Mouse (Mus musculus): ENCODE data around the gene Mapk1ip1l.
"Not testable (repeated sequence)": the region's sequence is repeated elsewhere in the genome, so short reads cannot be mapped to it uniquely, and the experiment has no call there.

Mapk1ip1l gene

GRCm38 (mm10) chr14:47304814-47305405 is 6.8 kb downstream of the Mapk1ip1l start:
- DNase-seq (ENCODE audit: low spot score), result no peak

GRCm38 (mm10) chr14:47305933-47306332 is 7.9 kb downstream of the Mapk1ip1l start:
- no peak for DNase-seq (ENCODE audit: low spot score)

- no peak for DNase-seq (ENCODE audit: low spot score)
Observed at GRCm38 (mm10) chr14:47307669-47308068, 9.6 kb downstream of the Mapk1ip1l start.

- no peak for DNase-seq (ENCODE audit: low spot score)
Observed at GRCm38 (mm10) chr14:47309061-47309460, 11.0 kb downstream of the Mapk1ip1l start.

GRCm38 (mm10) chr14:47310342-47311181 is 12.5 kb downstream of the Mapk1ip1l start:
- DNase-seq (ENCODE audit: low spot score), result no peak

- DNase-seq (ENCODE audit: low spot score), result no peak
Observed at GRCm38 (mm10) chr14:47319362-47319761, 21.3 kb downstream of the Mapk1ip1l start.

GRCm38 (mm10) chr14:47321581-47321980 is 23.5 kb downstream of the Mapk1ip1l start:
- DNase-seq (ENCODE audit: low spot score), result not testable (repeated sequence)

GRCm38 (mm10) chr14:47325965-47326761 is 28.1 kb downstream of the Mapk1ip1l start:
- DNase-seq (ENCODE audit: low spot score), result no peak

GRCm38 (mm10) chr14:47327347-47327746 is 29.3 kb downstream of the Mapk1ip1l start:
- DNase-seq (ENCODE audit: low spot score), result no peak

GRCm38 (mm10) chr14:47331920-47332319 is 33.9 kb downstream of the Mapk1ip1l start:
- no peak for DNase-seq (ENCODE audit: low spot score)

GRCm38 (mm10) chr14:47334819-47335218 is 36.8 kb downstream of the Mapk1ip1l start:
- DNase-seq (ENCODE audit: low spot score), result peak; percentile 44

- no peak for DNase-seq (ENCODE audit: low spot score)
Observed at GRCm38 (mm10) chr14:47335300-47335699, 37.2 kb downstream of the Mapk1ip1l start.

- no peak for DNase-seq (ENCODE audit: low spot score)
Observed at GRCm38 (mm10) chr14:47340231-47340925, 42.3 kb downstream of the Mapk1ip1l start.

GRCm38 (mm10) chr14:47341811-47342291 is 43.8 kb downstream of the Mapk1ip1l start:
- no peak for DNase-seq (ENCODE audit: low spot score)

- no peak for DNase-seq (ENCODE audit: low spot score)
Observed at GRCm38 (mm10) chr14:47346715-47347114, 48.6 kb downstream of the Mapk1ip1l start.

GRCm38 (mm10) chr14:47350974-47351373 is 52.9 kb downstream of the Mapk1ip1l start:
- no peak for DNase-seq (ENCODE audit: low spot score)

- DNase-seq (ENCODE audit: low spot score), result no peak
Observed at GRCm38 (mm10) chr14:47352272-47352671, 54.2 kb downstream of the Mapk1ip1l start.

- DNase-seq (ENCODE audit: low spot score), result no peak
Observed at GRCm38 (mm10) chr14:47353240-47353639, 55.2 kb downstream of the Mapk1ip1l start.

- DNase-seq (ENCODE audit: low spot score), result peak; percentile 50
Observed at GRCm38 (mm10) chr14:47354111-47354577, 56.1 kb downstream of the Mapk1ip1l start.

- DNase-seq (ENCODE audit: low spot score), result no peak
Observed at GRCm38 (mm10) chr14:47354948-47355347, 56.9 kb downstream of the Mapk1ip1l start.

GRCm38 (mm10) chr14:47356622-47357021 is 58.6 kb downstream of the Mapk1ip1l start:
- DNase-seq (ENCODE audit: low spot score), result no peak

- DNase-seq (ENCODE audit: low spot score), result no peak
Observed at GRCm38 (mm10) chr14:47359610-47360009, 61.5 kb downstream of the Mapk1ip1l start.
